Mouse (Mus musculus) G1E (cell line): ENCODE data around the gene Gipc3. TPM values are rescaled to one million over a fixed set of nuclear protein-coding genes. Genes with fewer than 3 reads are reported as not detected.

Source experiments
- ATAC-seq: 2 replicates; pipeline ENCODE4 v1.8.0; 2016; ENCODE audit warnings: mild to moderate bottlenecking; ENCODE audit not compliant: insufficient number of reproducible peaks, poor library complexity, low FRiP score, severe bottlenecking; ENCODE audit errors: extremely low read depth
- DNase-seq: peaks from one replicate; pipeline ENCODE4 v3.0.0; 2012; ENCODE audit warnings: low spot score
- H3K27me3 ChIP-seq: 2 replicates; pipeline ENCODE4 v1.6.1; 2012; ENCODE audit warnings: mild to moderate bottlenecking, low read length, inconsistent platforms; ENCODE audit not compliant: insufficient read depth
- H3K36me3 ChIP-seq: replicated peaks from 2 replicates; pipeline ENCODE3; 2012; ENCODE audit warnings: mild to moderate bottlenecking, inconsistent platforms
- H3K4me1 ChIP-seq: 2 replicates; pipeline ENCODE4 v1.6.1; 2012; ENCODE audit warnings: low read depth, low read length, inconsistent platforms, mixed read lengths; ENCODE audit not compliant: insufficient read depth
- H3K4me3 ChIP-seq: 2 replicates; pipeline ENCODE4 v1.5.1; 2012; ENCODE audit warnings: low read depth, mild to moderate bottlenecking, inconsistent platforms, low read length, moderate library complexity, mixed read lengths
- H3K9me3 ChIP-seq: replicated peaks from 2 replicates; pipeline ENCODE4 v1.6.1; 2012; ENCODE audit warnings: inconsistent platforms
- CTCF ChIP-seq: IDR thresholded peaks from 2 replicates; pipeline ENCODE4 v1.5.1; 2012; ENCODE audit warnings: low read depth, low read length, inconsistent platforms, mixed read lengths
- GATA1 ChIP-seq: IDR thresholded peaks from 2 replicates; pipeline ENCODE4 v1.6.1; 2012; ENCODE audit warnings: borderline replicate concordance, low read length, inconsistent platforms, mixed read lengths
- GATA2 ChIP-seq: IDR thresholded peaks from 2 replicates; pipeline ENCODE4 v1.6.1; 2012; ENCODE audit warnings: low read depth, low read length, inconsistent platforms, borderline replicate concordance
- POLR2AphosphoS5 ChIP-seq: IDR thresholded peaks from 2 replicates; pipeline ENCODE4 v1.6.1; 2012; ENCODE audit warnings: low read depth, low read length, inconsistent platforms; ENCODE audit not compliant: insufficient replicate concordance
- TAL1 ChIP-seq: conservative IDR thresholded peaks from 2 replicates; pipeline ENCODE4 v1.6.1; 2012; ENCODE audit warnings: low read depth, low read length, inconsistent platforms, mixed read lengths
- polyA plus RNA-seq: library from polyadenylated mRNA; stranded (reverse); fragments of >175 nt; gene quantifications from 2 replicates; pipeline ENCODE4 v1.2.3, GENCODE M21; 2012
- total RNA-seq, 2 experiments: library from RNA; stranded (forward) in 1 of 2; stranded (reverse) in 1 of 2; fragments of 200-1000 nt in 1 of 2; fragments of >200 nt in 1 of 2; fragmentation: Nextera tagmentation in 1 of 2; gene quantifications; 2 replicates each; pipeline ENCODE4 v1.2.3; 2014 to 2017

The Gipc3 gene
- total and polyA plus RNA-seq, 3 experiments: 0.11 TPM; not detected in 2

- peaks cover 70% of the 10 kb centered on the region for H3K4me1 ChIP-seq
- ATAC-seq: no peak
Measured at GRCm38 (mm10) chr10:81389373-81389772, 46.3 kb upstream of the Gipc3 start.

GRCm38 (mm10) chr10:81388505-81389055 is 45.5 kb upstream of the Gipc3 start, which contains the start of gene Gm48552:
TSS of gene Gm48552 (plus strand) at chr10:81389005.
- Histone ChIP-seq H3K9me3 (no peaks in the 10 kb centered on the region), H3K4me1 (peaks cover 63% of the 10 kb centered on the region), H3K27me3 (no peaks in the 10 kb centered on the region), H3K4me3 (no peak within 1 kb of the TSS), H3K36me3 (peaks cover 75% of the 10 kb centered on the region)
- TF ChIP-seq GATA1 (no peak), TAL1 (no peak)
- DNase-seq (no peak), ATAC-seq (no peak)

More at GRCm38 (mm10) chr10:81389373-81389772, 46.3 kb upstream of the Gipc3 start:
- H3K4me3 ChIP-seq: no peak overlapping the region
- TF ChIP-seq GATA1 (no peak), GATA2 (no peak), CTCF (no peak), POLR2AphosphoS5 (no peak), TAL1 (no peak)
- no peak for DNase-seq
- H3K36me3 ChIP-seq: peaks cover 75% of the 10 kb centered on the region
- no peaks in the 10 kb centered on the region for H3K9me3 ChIP-seq
- peaks cover 2% of the 10 kb centered on the region; the same call in 1 of the 2 replicates for H3K27me3 ChIP-seq

GRCm38 (mm10) chr10:81387716-81388115 is 44.6 kb upstream of the Gipc3 start:
- H3K4me1 ChIP-seq: peaks cover 59% of the 10 kb centered on the region

GRCm38 (mm10) chr10:81385603-81386306 is 42.7 kb upstream of the Gipc3 start:
- Histone ChIP-seq H3K4me1 (peaks cover 71% of the 10 kb centered on the region), H3K4me3 (peak overlapping the region; percentile 97), H3K27me3 (no peaks in the 10 kb centered on the region), H3K36me3 (peaks cover 56% of the 10 kb centered on the region), H3K9me3 (no peaks in the 10 kb centered on the region)
- TF ChIP-seq GATA1 (no peak), GATA2 (no peak), CTCF (no peak), TAL1 (no peak), POLR2AphosphoS5 (no peak)
- DNase-seq (no peak), ATAC-seq (no peak)

More at GRCm38 (mm10) chr10:81387716-81388115, 44.6 kb upstream of the Gipc3 start:
- Histone ChIP-seq H3K4me3 (peak overlapping the region; percentile 11; the same call in 1 of the 2 replicates), H3K27me3 (no peaks in the 10 kb centered on the region), H3K9me3 (no peaks in the 10 kb centered on the region), H3K36me3 (peaks cover 75% of the 10 kb centered on the region)
- TF ChIP-seq CTCF (no peak), GATA1 (no peak), TAL1 (no peak), POLR2AphosphoS5 (no peak), GATA2 (no peak)
- DNase-seq (no peak), ATAC-seq (no peak)

GRCm38 (mm10) chr10:81384605-81384982 is 41.5 kb upstream of the Gipc3 start:
- H3K4me1 ChIP-seq: peaks cover 80% of the 10 kb centered on the region
- no peak for DNase-seq
- ATAC-seq: no peak
- peaks cover 44% of the 10 kb centered on the region for H3K36me3 ChIP-seq
- TF ChIP-seq GATA1: no peak
- TF ChIP-seq CTCF: no peak
- TF ChIP-seq POLR2AphosphoS5: no peak
- TF ChIP-seq GATA2: no peak
- TF ChIP-seq TAL1: no peak
- H3K9me3 ChIP-seq: no peaks in the 10 kb centered on the region
- H3K27me3 ChIP-seq: no peaks in the 10 kb centered on the region
- peak overlapping the region; percentile 97 for H3K4me3 ChIP-seq

GRCm38 (mm10) chr10:81383802-81384604 is 40.9 kb upstream of the Gipc3 start, which contains the start of the genes Dohh and Gm48551:
TSS of gene Dohh (plus strand) at chr10:81384428.
TSS of gene Gm48551 (plus strand) at chr10:81384466.
- H3K4me1 ChIP-seq: peaks cover 79% of the 10 kb centered on the region
- peak within 1 kb of the TSS; percentile 97 for H3K4me3 ChIP-seq
- H3K36me3 ChIP-seq: peaks cover 38% of the 10 kb centered on the region
- no peaks in the 10 kb centered on the region for H3K9me3 ChIP-seq
- TF ChIP-seq GATA2 (no peak), CTCF (no peak), GATA1 (no peak), POLR2AphosphoS5 (no peak), TAL1 (no peak)
- DNase-seq (peak; percentile 94), ATAC-seq (peak; percentile 80)
- H3K27me3 ChIP-seq: no peaks in the 10 kb centered on the region
